Mouse (Mus musculus) C2C12 (cell line): Measurements from ENCODE around the gene Cdipt. TPM values are rescaled to one million over a fixed set of nuclear protein-coding genes. Genes with fewer than 3 reads are reported as not detected.

Experiments used
- H3K27me3 ChIP-seq: one replicate; pipeline ENCODE4 v1.6.1; 2011; ENCODE audit not compliant: control insufficient read depth, insufficient read depth, insufficient read length
- H3K36me3 ChIP-seq: one replicate; pipeline ENCODE4 v1.6.1; 2011; ENCODE audit not compliant: control insufficient read depth, insufficient read depth
- H3K4me3 ChIP-seq: one replicate; pipeline ENCODE4 v1.5.1; 2011; ENCODE audit warnings: mild to moderate bottlenecking, control low read depth; ENCODE audit not compliant: poor library complexity, insufficient read depth, severe bottlenecking
- H3K79me2 ChIP-seq: one replicate; pipeline ENCODE4 v1.6.1; 2011; ENCODE audit not compliant: control insufficient read depth, insufficient read depth
- H3K79me3 ChIP-seq: one replicate; pipeline ENCODE4 v1.6.1; 2011; ENCODE audit warnings: low read depth, control low read depth
- H3ac ChIP-seq: one replicate; pipeline ENCODE3; 2011; ENCODE audit warnings: low read depth; ENCODE audit not compliant: control insufficient read depth, insufficient read length
- CEBPB ChIP-seq: IDR thresholded peaks from one replicate; pipeline ENCODE4 v1.6.1; 2011; ENCODE audit warnings: low read depth, mild to moderate bottlenecking, control low read depth, moderate library complexity
- CTCF ChIP-seq: IDR thresholded peaks from one replicate; pipeline ENCODE4 v1.5.1; 2011; ENCODE audit not compliant: control insufficient read depth, insufficient read depth, insufficient read length
- FOSL1 ChIP-seq: IDR thresholded peaks from one replicate; pipeline ENCODE4 v1.8.0; 2011; ENCODE audit warnings: mild to moderate bottlenecking, low read length; ENCODE audit not compliant: poor library complexity, insufficient read depth, severe bottlenecking
- MAX ChIP-seq: IDR thresholded peaks from one replicate; pipeline ENCODE4 v1.6.1; 2011; ENCODE audit warnings: mild to moderate bottlenecking, control low read depth
- MYOD1 ChIP-seq: IDR thresholded peaks from one replicate; pipeline ENCODE4 v1.6.1; 2011; ENCODE audit warnings: low read depth; ENCODE audit not compliant: control insufficient read depth, insufficient read length
- MYOG ChIP-seq: IDR thresholded peaks from one replicate; pipeline ENCODE4 v1.6.1; 2011; ENCODE audit not compliant: control insufficient read depth, insufficient read length; ENCODE audit errors: extremely low read depth
- USF1 ChIP-seq: IDR thresholded peaks from one replicate; pipeline ENCODE4 v1.6.1; 2011; ENCODE audit warnings: low read depth, mild to moderate bottlenecking, control low read depth, moderate library complexity
- polyA plus RNA-seq: library from polyadenylated mRNA; unstranded; fragments of >200 nt; fragmentation: generic; extraction: Trizol; gene quantifications from one replicate; pipeline ENCODE4 v1.2.1, GENCODE M21; 2012; ENCODE audit warnings: missing spikeins

Gene Cdipt
- polyA plus RNA-seq, 1 experiment: 115 TPM

- Histone ChIP-seq H3K27me3 (peaks cover 65% of the 10 kb centered on the region), H3K79me2 (no peaks in the 10 kb centered on the region), H3K79me3 (no peaks in the 10 kb centered on the region), H3K36me3 (no peaks in the 10 kb centered on the region), H3ac (no peak overlapping the region), H3K4me3 (no peak overlapping the region)
- TF ChIP-seq MYOD1 (no peak), FOSL1 (no peak), CTCF (no peak), MAX (no peak), MYOG (no peak), CEBPB (no peak), USF1 (no peak)
Observed at GRCm38 (mm10) chr7:126961965-126962364, 13.7 kb upstream of the Cdipt start.

- TF ChIP-seq FOSL1: no peak
- TF ChIP-seq CTCF: peak; percentile 49
- H3K36me3 ChIP-seq: no peaks in the 10 kb centered on the region
- H3K79me3 ChIP-seq: no peaks in the 10 kb centered on the region
- H3ac ChIP-seq: no peak overlapping the region
- no peaks in the 10 kb centered on the region for H3K79me2 ChIP-seq
- no peak overlapping the region for H3K4me3 ChIP-seq
- peaks cover 67% of the 10 kb centered on the region for H3K27me3 ChIP-seq
Observed at GRCm38 (mm10) chr7:126963548-126964286, 12.0 kb upstream of the Cdipt start.

GRCm38 (mm10) chr7:126965568-126965967 is 10.1 kb upstream of the Cdipt start:
- H3K27me3 ChIP-seq: peaks cover 64% of the 10 kb centered on the region
- H3K79me3 ChIP-seq: no peaks in the 10 kb centered on the region
- no peaks in the 10 kb centered on the region for H3K79me2 ChIP-seq
- no peak overlapping the region for H3K4me3 ChIP-seq
- no peaks in the 10 kb centered on the region for H3K36me3 ChIP-seq
- H3ac ChIP-seq: no peak overlapping the region
- TF ChIP-seq MYOG: no peak
- no peak for TF ChIP-seq USF1
- no peak for TF ChIP-seq MAX
- TF ChIP-seq MYOD1: no peak
- TF ChIP-seq CEBPB: no peak
- no peak for TF ChIP-seq FOSL1
- no peak for TF ChIP-seq CTCF

GRCm38 (mm10) chr7:126967361-126967760 is 8.4 kb upstream of the Cdipt start:
- H3K4me3 ChIP-seq: no peak overlapping the region
- no peak overlapping the region for H3ac ChIP-seq
- H3K79me3 ChIP-seq: no peaks in the 10 kb centered on the region
- no peaks in the 10 kb centered on the region for H3K36me3 ChIP-seq
- TF ChIP-seq MAX (no peak), USF1 (no peak), CEBPB (no peak), MYOD1 (no peak), CTCF (no peak), FOSL1 (no peak), MYOG (no peak)
- H3K27me3 ChIP-seq: peaks cover 56% of the 10 kb centered on the region
- H3K79me2 ChIP-seq: no peaks in the 10 kb centered on the region

- no peak overlapping the region for H3ac ChIP-seq
- TF ChIP-seq CEBPB (no peak), CTCF (no peak), MAX (no peak), MYOD1 (no peak), FOSL1 (no peak), USF1 (no peak), MYOG (no peak)
- peaks cover 28% of the 10 kb centered on the region for H3K79me2 ChIP-seq
- peaks cover 6% of the 10 kb centered on the region for H3K79me3 ChIP-seq
- H3K36me3 ChIP-seq: peaks cover 21% of the 10 kb centered on the region
- no peak overlapping the region for H3K4me3 ChIP-seq
- H3K27me3 ChIP-seq: peaks cover 12% of the 10 kb centered on the region
Observed at GRCm38 (mm10) chr7:126975493-126975892, 221 bp upstream of the Cdipt start.
